In genomic region chr4:24609085-24609484, GRCm38 (mm10) we compare ENCODE assay signal across 16 mouse cellular contexts.
"Had no signal": no experiment of that assay in that cellular context is flagged by ENCODE, and none has a peak within 500 bp of the region (broad histone marks: within the 10 kb centered on the region; RNA-seq: fewer than 3 reads in every experiment).

No protein-coding gene starts in this region.

- H3K4me1 ChIP-seq: limb, embryonic 10.5 days; limb, embryonic 13.5 days; megakaryocyte, embryonic 14.5 days; midbrain, embryonic 10.5 days had no signal

- H3K27me3 ChIP-seq: limb, embryonic 13.5 days; megakaryocyte, embryonic 14.5 days had no signal

- H3K27ac ChIP-seq: limb, embryonic 10.5 days; limb, embryonic 13.5 days; midbrain, embryonic 10.5 days; stomach, postnatal 0 days had no signal

- H3K4me2 ChIP-seq: limb, embryonic 13.5 days; lung, embryonic 14.5 days had no signal

- H3K9ac ChIP-seq: limb, embryonic 13.5 days; lung, embryonic 14.5 days had no signal

- DNase-seq: kidney, adult 2 months; kidney, postnatal 14 days; kidney, postnatal 4 days; lung, embryonic 14.5 days; lung, postnatal 36 days; midbrain, embryonic 14.5 days; thymus, adult 2 months; thymus, postnatal 14 days; thymus, postnatal 4 days had no signal

- ATAC-seq: intestine, postnatal 0 days; lung, postnatal 0 days had no signal

- H3K9me3 ChIP-seq: limb, embryonic 10.5 days; limb, embryonic 13.5 days; megakaryocyte, embryonic 14.5 days; midbrain, embryonic 10.5 days had no signal

- H3K4me3 ChIP-seq: limb, embryonic 10.5 days; limb, embryonic 13.5 days; megakaryocyte, embryonic 14.5 days; midbrain, embryonic 10.5 days had no signal
